Mouse (Mus musculus): ENCODE measurements around the gene Dclk1.

Gene Dclk1

GRCm38 (mm10) chr3:55571552-55572296 is 329.6 kb downstream of the Dclk1 start:
- in situ Hi-C loops (cut with MboI, MseI) = no loop called here

DNA sequence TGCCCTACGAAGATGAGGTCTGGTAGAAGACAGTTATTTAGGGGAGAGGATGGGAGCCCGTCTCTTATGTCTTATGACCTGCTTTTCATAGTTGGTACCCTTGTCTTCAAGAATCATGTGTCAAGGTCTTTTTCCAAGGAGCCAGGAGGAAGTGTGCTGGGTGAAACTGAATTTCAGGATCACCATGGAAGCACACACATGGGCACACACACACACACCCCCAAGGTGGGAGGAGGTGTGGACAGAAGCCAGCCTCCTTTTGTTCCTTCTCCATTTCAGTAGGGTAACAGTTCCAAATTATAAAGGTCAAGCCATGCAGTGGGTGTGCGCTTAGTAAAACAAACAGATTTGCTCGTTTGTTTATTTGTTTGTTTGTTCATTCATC is 330.1 kb downstream of the Dclk1 start:
- in situ Hi-C loops (cut with MboI, MseI) = no loop called here

DNA sequence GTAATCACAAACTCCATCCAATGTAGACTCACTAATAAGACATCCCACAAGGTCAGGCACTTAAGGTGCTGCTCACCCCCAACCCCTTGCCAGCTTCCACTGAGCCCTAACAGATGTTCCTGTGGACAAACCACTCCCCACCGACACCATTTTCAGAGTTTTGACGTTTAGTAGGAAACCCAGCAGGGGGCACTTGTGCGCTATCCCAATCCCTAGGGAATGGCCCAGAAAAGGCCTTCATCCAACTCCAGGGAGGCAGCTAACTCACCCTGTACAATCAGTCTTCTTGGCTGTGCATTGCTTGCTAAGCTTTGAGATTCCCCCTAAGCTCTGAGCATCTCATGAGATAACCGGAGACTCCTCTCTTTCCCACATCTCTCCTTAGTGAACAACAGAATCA is 331.8 kb downstream of the Dclk1 start:
- in situ Hi-C loops (cut with MboI, MseI) = no loop called here

DNA sequence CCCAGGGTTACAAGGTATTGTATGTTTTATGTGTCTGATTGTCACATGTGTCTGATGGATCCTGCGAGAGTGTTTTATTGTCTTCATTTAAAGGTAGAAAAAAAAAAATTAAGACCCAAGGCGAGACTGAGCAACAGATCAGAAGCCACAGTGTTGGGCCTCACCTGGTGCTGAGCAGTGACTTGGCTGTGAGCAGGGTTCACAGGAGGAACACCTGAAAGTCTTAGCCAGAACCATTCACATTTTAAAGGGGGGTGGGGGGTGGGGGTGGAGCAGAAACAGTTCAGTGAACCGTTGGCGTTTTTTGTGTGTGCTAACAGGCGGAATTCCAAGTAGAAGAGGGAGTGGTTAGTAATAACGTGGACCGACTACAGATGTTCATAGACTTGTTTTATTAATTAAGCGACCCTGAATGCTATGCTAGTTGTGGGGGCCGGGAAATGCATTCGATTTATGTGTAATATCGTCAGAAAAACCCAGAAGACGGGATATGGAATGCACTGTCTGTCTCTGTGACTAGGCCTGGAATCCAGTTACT is 345.3 kb downstream of the Dclk1 start:
- in situ Hi-C loops (cut with MboI, MseI) = no loop called here

GRCm38 (mm10) chr3:55587972-55588946 is 346.1 kb downstream of the Dclk1 start:
- in situ Hi-C loops (cut with MboI, MseI) = no loop called here
